Mouse (Mus musculus): Measurements from ENCODE around the gene Dact3.

DNA sequence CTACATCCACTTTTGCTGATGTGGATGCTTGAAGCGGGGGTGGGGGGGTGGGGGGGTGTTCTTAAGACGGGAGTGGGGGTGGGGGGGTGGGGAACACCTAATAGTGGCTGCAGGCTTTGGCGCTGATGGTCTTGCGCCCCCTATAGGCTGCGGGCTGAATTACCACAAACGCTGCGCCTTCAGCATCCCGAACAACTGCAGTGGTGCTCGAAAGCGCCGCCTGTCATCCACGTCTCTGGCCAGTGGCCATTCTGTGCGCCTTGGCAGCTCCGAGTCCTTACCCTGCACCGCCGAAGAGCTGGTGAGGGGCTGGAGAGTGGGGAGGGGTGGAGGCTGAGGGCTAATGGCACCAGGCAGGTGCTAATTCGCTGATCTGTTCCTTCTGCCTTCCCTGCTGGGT is 26.5 kb upstream of the Dact3 start:
- peak; percentile 34 for TF ChIP-seq CTCF (IDR thresholded peaks at IDR 0.05; ENCODE audit: control insufficient read depth, insufficient read depth, insufficient read length)
- TF ChIP-seq USF1 (IDR thresholded peaks at IDR 0.05; ENCODE audit: low read depth) = no peak
- TF ChIP-seq MAX (IDR thresholded peaks at IDR 0.05) = no peak

All from C2C12 (cell line).